Mouse (Mus musculus): ENCODE measurements at regions not wholly inside any gene's neighbourhood (a gene's known extent, or its start where the extent isn't known, plus 50 kb on each side); places are given as distances from the start of the nearest gene placed in this dataset.
"Not testable (repeated sequence)": the region's sequence is repeated elsewhere in the genome, so short reads cannot be mapped to it uniquely, and the experiment has no call there.

DNA sequence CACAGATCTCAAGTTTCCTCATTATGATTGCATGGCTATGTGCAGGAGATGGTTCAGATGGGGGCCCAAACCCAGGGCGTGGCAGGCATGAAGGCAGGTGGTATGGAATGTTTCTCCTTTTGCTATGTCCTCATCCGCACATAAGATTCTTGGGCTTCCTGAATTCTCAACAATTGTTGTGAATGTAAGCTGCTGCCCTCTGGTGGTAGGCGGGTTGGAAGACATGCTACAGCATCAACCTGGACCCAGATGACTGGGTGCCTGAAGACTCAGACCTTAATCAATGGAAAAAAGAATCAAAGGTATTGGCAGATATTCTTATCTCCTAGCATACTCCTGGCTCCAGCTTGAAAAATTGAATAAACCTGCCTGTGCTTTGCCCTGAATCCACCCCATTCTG, 211.3 kb upstream of the Gm4985 start:
- not testable (repeated sequence) for DNase-seq

- not testable (repeated sequence) for DNase-seq
Measured at GRCm38 (mm10) chrX:24161654-24162053, 202.9 kb upstream of the Gm4985 start.

DNA sequence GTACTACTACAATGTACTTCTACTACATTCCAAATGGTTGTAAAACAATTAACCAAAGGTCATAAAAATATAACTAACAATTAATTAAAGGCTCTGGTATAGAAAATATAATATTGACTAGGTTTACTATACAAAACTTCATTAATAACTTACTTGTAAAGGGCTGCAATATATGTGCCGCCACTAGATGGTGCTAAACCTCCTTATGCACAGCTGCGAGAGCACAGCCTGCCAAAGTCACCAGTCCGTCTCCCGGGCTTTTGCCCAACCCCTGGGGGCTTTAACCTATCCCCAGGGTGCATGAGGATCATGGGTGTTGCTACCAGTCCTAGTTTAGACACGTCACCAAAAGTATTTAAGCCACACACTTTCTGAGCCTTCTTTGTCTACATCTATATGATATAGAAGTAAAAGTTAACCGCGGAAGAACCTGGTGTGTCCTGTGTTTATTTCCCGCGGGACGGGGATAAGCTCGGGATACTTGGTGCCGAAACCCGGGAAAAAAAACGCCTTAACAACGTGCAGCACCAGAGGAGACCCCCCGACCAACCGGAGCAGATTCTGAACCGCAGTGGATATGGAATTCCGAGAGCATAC, 194.6 kb upstream of the Gm4985 start:
- peak; percentile 4 for DNase-seq

Measured in cerebellum, adult 9-10 months (tissue).